ENCODE assay signal across 12 mouse cellular contexts in genomic region chr13:73447478-73447877, GRCm38 (mm10). TPM values are rescaled to one million over a fixed set of nuclear protein-coding genes. Genes with fewer than 3 reads are reported as not detected.
DNase-seq lines count a peak whose midpoint lies in the region; ATAC-seq and TF ChIP-seq lines count a peak whose summit lies in the region.
"Had no signal": no experiment of that assay in that cellular context is flagged by ENCODE, and none has a peak within 500 bp of the region (broad histone marks: within the 10 kb centered on the region; RNA-seq: fewer than 3 reads in every experiment).

No protein-coding gene starts in this region.

- no peak overlapping the region for H3K4me2 ChIP-seq in forebrain, embryonic 14.5 days (ENCODE audit: low read length)
- no peak overlapping the region for H3K4me2 ChIP-seq in forebrain, embryonic 12.5 days
- H3K4me2 ChIP-seq in limb, embryonic 12.5 days, result no peak overlapping the region
- H3K4me2 ChIP-seq in embryonic facial prominence, embryonic 14.5 days (ENCODE audit: low read depth, low read length), result no peak overlapping the region
- H3K4me2 ChIP-seq in liver, embryonic 14.5 days (ENCODE audit: low read depth), result 0 out of 2 replicates have a peak overlapping the region, but pooled peaks have one; percentile 3

- no peak for TF ChIP-seq CTCF in liver, embryonic 14.5 days (IDR thresholded peaks at IDR 0.05; ENCODE audit: low read depth)

- H3K36me3 ChIP-seq in forebrain, embryonic 14.5 days (ENCODE audit: control insufficient read depth, insufficient read depth, low read length), result no peaks in the 10 kb centered on the region
- no peaks in the 10 kb centered on the region for H3K36me3 ChIP-seq in forebrain, embryonic 12.5 days (replicated peaks)
- H3K36me3 ChIP-seq in limb, embryonic 12.5 days, result no peaks in the 10 kb centered on the region
- H3K36me3 ChIP-seq in limb, embryonic 10.5 days, result no peaks in the 10 kb centered on the region
- H3K36me3 ChIP-seq in embryonic facial prominence, embryonic 14.5 days (ENCODE audit: control insufficient read depth, insufficient read depth, low read length), result no peaks in the 10 kb centered on the region
- H3K36me3 ChIP-seq in liver, embryonic 14.5 days (replicated peaks; ENCODE audit: control insufficient read depth, insufficient read depth, low read depth), result no peaks in the 10 kb centered on the region

- H3K9me3 ChIP-seq in forebrain, embryonic 14.5 days (replicated peaks; ENCODE audit: control insufficient read depth, low read length), result no peaks in the 10 kb centered on the region
- H3K9me3 ChIP-seq in forebrain, embryonic 12.5 days, result no peaks in the 10 kb centered on the region
- no peaks in the 10 kb centered on the region for H3K9me3 ChIP-seq in limb, embryonic 12.5 days
- H3K9me3 ChIP-seq in limb, embryonic 10.5 days (replicated peaks), result no peaks in the 10 kb centered on the region
- H3K9me3 ChIP-seq in embryonic facial prominence, embryonic 14.5 days (ENCODE audit: control insufficient read depth, low read length), result no peaks in the 10 kb centered on the region
- no peaks in the 10 kb centered on the region for H3K9me3 ChIP-seq in liver, embryonic 14.5 days (ENCODE audit: control insufficient read depth, low read length)

- no peak overlapping the region for H3K4me3 ChIP-seq in forebrain, embryonic 14.5 days (ENCODE audit: low read depth, low read length)
- no peak overlapping the region for H3K4me3 ChIP-seq in forebrain, embryonic 12.5 days (replicated peaks)
- H3K4me3 ChIP-seq in limb, embryonic 12.5 days (replicated peaks), result no peak overlapping the region
- no peak overlapping the region for H3K4me3 ChIP-seq in limb, embryonic 10.5 days
- no peak overlapping the region for H3K4me3 ChIP-seq in embryonic facial prominence, embryonic 14.5 days (ENCODE audit: low read depth, low read length)
- no peak overlapping the region for H3K4me3 ChIP-seq in liver, embryonic 14.5 days (ENCODE audit: insufficient read depth in 1 of 2, low read depth in 2 of 2, low read length in 2 of 2)

- H3K27ac ChIP-seq in forebrain, embryonic 14.5 days (ENCODE audit: low read depth, low read length), result no peak overlapping the region
- H3K27ac ChIP-seq in forebrain, embryonic 12.5 days, result no peak overlapping the region
- H3K27ac ChIP-seq in limb, embryonic 12.5 days, result peak overlapping the region; percentile 82
- no peak overlapping the region for H3K27ac ChIP-seq in limb, embryonic 10.5 days
- H3K27ac ChIP-seq in embryonic facial prominence, embryonic 14.5 days (replicated peaks; ENCODE audit: low read depth, low read length), result peak overlapping the region; percentile 58; the same call in 1 of the 2 replicates
- H3K27ac ChIP-seq in liver, embryonic 14.5 days, result peak overlapping the region; percentile 98

- no peak for ATAC-seq in forebrain, embryonic 14.5 days
- ATAC-seq in forebrain, embryonic 12.5 days (ENCODE audit: low FRiP score), result no peak
- ATAC-seq in limb, embryonic 12.5 days (ENCODE audit: insufficient number of reproducible peaks, insufficient read depth, low FRiP score, low TSS enrichment, low read depth), result no peak
- no peak for ATAC-seq in embryonic facial prominence, embryonic 14.5 days (ENCODE audit: low read depth)
- no peak for ATAC-seq in liver, embryonic 14.5 days (ENCODE audit: insufficient read depth)
- ATAC-seq: inflammation-experienced regulatory T-cells, adult 6 months had no signal

- 71% methylated on average over 2 of the region's 2 CpGs for WGBS in forebrain, embryonic 14.5 days
- WGBS in forebrain, embryonic 12.5 days, result 76% methylated on average over 2 of the region's 2 CpGs
- WGBS in limb, embryonic 12.5 days, result 73% methylated on average over 2 of the region's 2 CpGs
- WGBS in limb, embryonic 10.5 days, result 85% methylated on average over 2 of the region's 2 CpGs
- WGBS in embryonic facial prominence, embryonic 14.5 days, result 66% methylated on average over 2 of the region's 2 CpGs
- 50% methylated on average over 2 of the region's 2 CpGs for WGBS in liver, embryonic 14.5 days (ENCODE audit: insufficient replicate concordance)

- H3K4me1 ChIP-seq in forebrain, embryonic 14.5 days (ENCODE audit: control insufficient read depth, insufficient read depth, low read length), result no peaks in the 10 kb centered on the region
- H3K4me1 ChIP-seq in forebrain, embryonic 12.5 days, result no peaks in the 10 kb centered on the region
- H3K4me1 ChIP-seq in limb, embryonic 12.5 days (replicated peaks), result peaks cover 21% of the 10 kb centered on the region
- H3K4me1 ChIP-seq in limb, embryonic 10.5 days, result peaks cover 7% of the 10 kb centered on the region; the same call in 1 of the 2 replicates
- H3K4me1 ChIP-seq in embryonic facial prominence, embryonic 14.5 days (ENCODE audit: control insufficient read depth, insufficient read depth, low read length), result peaks cover 5% of the 10 kb centered on the region
- H3K4me1 ChIP-seq in liver, embryonic 14.5 days (replicated peaks; ENCODE audit: control insufficient read depth in 2 of 2, insufficient read depth in 2 of 2, low read length in 1 of 2), result peaks cover 58 to 70% of the 10 kb centered on the region in 2 experiments

- no peak overlapping the region for H3K9ac ChIP-seq in forebrain, embryonic 14.5 days (ENCODE audit: low read length)
- H3K9ac ChIP-seq in forebrain, embryonic 12.5 days, result no peak overlapping the region
- no peak overlapping the region for H3K9ac ChIP-seq in limb, embryonic 12.5 days (replicated peaks)
- no peak overlapping the region for H3K9ac ChIP-seq in embryonic facial prominence, embryonic 14.5 days (ENCODE audit: low read depth, low read length)
- H3K9ac ChIP-seq in liver, embryonic 14.5 days (replicated peaks), result peak overlapping the region; percentile 80

- DNase-seq in forebrain, embryonic 14.5 days (ENCODE audit: low spot score), result peak; percentile 20
- DNase-seq in limb, embryonic 10.5 days (ENCODE audit: low spot score), result no peak
- peak; percentile 10 for DNase-seq in embryonic facial prominence, embryonic 14.5 days (ENCODE audit: low spot score)
- no peak for DNase-seq in liver, embryonic 14.5 days (ENCODE audit: low read depth in 3 of 3, low spot score in 3 of 3)
- DNase-seq in thymus, postnatal 25 days, result no peak
- no peak for DNase-seq in cerebellum, adult 11-12 months
- DNase-seq: adrenal gland, postnatal 36 days; gastrocnemius, postnatal 36 days; kidney, postnatal 14 days had no signal

- no peak for TF ChIP-seq EP300 in liver, embryonic 14.5 days (IDR thresholded peaks at IDR 0.05; ENCODE audit: low read depth)

- no peaks in the 10 kb centered on the region for H3K27me3 ChIP-seq in forebrain, embryonic 14.5 days (replicated peaks; ENCODE audit: control insufficient read depth, insufficient read depth, low read length)
- peaks cover 3% of the 10 kb centered on the region; the same call in 1 of the 2 replicates for H3K27me3 ChIP-seq in forebrain, embryonic 12.5 days
- no peaks in the 10 kb centered on the region for H3K27me3 ChIP-seq in limb, embryonic 12.5 days
- H3K27me3 ChIP-seq in limb, embryonic 10.5 days (ENCODE audit: low read depth, poor library complexity, severe bottlenecking), result no peaks in the 10 kb centered on the region
- no peaks in the 10 kb centered on the region for H3K27me3 ChIP-seq in embryonic facial prominence, embryonic 14.5 days (replicated peaks; ENCODE audit: control insufficient read depth, insufficient read depth, low read length)
- no peaks in the 10 kb centered on the region for H3K27me3 ChIP-seq in liver, embryonic 14.5 days (ENCODE audit: control insufficient read depth, insufficient read depth, low read length)

RNA-seq across cellular contexts. Expression of gene Lpcat1, which starts 19.5 kb away (rescaled TPM):
- polyA plus RNA-seq in forebrain, embryonic 14.5 days (2014; fragmentation: Nextera tagmentation; extraction: Ambion mirVana), result 54.7 TPM in 2 replicates
- polyA plus RNA-seq in forebrain, embryonic 12.5 days (2016; fragmentation: Nextera tagmentation; extraction: Ambion mirVana), result 65.9 and 67.0 TPM in 2 replicates
- 61.2 and 61.7 TPM in 2 replicates for polyA plus RNA-seq in limb, embryonic 12.5 days (2016; fragmentation: Nextera tagmentation; extraction: Ambion mirVana)
- 51.5 and 56.7 TPM in 2 replicates for polyA plus RNA-seq in limb, embryonic 10.5 days (2016; fragmentation: Nextera tagmentation; extraction: Ambion mirVana)
- polyA plus RNA-seq in embryonic facial prominence, embryonic 14.5 days (2014; fragmentation: Nextera tagmentation; extraction: Ambion mirVana), result 39.4 and 43.6 TPM in 2 replicates
- polyA plus RNA-seq in liver, embryonic 14.5 days (2012; rRNA removed), result 49.5 and 61.0 TPM in 2 replicates
- polyA plus RNA-seq in liver, embryonic 14.5 days (2014; fragmentation: Nextera tagmentation; extraction: Ambion mirVana), result 63.7 and 72.5 TPM in 2 replicates

Comparison
In these comparisons a context has a peak if more than half of its experiments do, and no peak if none do; other contexts are left out.
1. H3K27ac ChIP-seq: peak in limb, embryonic 12.5 days (single experiment), embryonic facial prominence, embryonic 14.5 days (single experiment) and liver, embryonic 14.5 days (single experiment); none in forebrain, embryonic 14.5 days (single experiment), forebrain, embryonic 12.5 days (single experiment) and limb, embryonic 10.5 days (single experiment).
2. DNase-seq: peak in forebrain, embryonic 14.5 days (single experiment) and embryonic facial prominence, embryonic 14.5 days (single experiment); none in limb, embryonic 10.5 days (single experiment), liver, embryonic 14.5 days (0 of 3), thymus, postnatal 25 days (single experiment) and cerebellum, adult 11-12 months (single experiment).